Mouse (Mus musculus) stomach, postnatal 0 days (tissue): ENCODE data around the gene Tmem91. TPM values are rescaled to one million over a fixed set of nuclear protein-coding genes. Genes with fewer than 3 reads are reported as not detected.

Source experiments
- ATAC-seq: fragments of 200-750 bp; cut with Nextera tagmentation; 2 replicates; pipeline ENCODE4 v1.8.0; 2017; ENCODE audit not compliant: low FRiP score, low TSS enrichment
- DNase-seq: peaks from one replicate; pipeline ENCODE4 v3.0.0-alpha.2; 2016; ENCODE audit warnings: low spot score
- H3K27ac ChIP-seq: fragments of 300-500 bp; sonication (generic); replicated peaks from 2 replicates; pipeline ENCODE4 v1.5.1; 2014; ENCODE audit warnings: mild to moderate bottlenecking, control low read depth
- H3K27me3 ChIP-seq: fragments of 300-500 bp; sonication (generic); 2 replicates; pipeline ENCODE4 v1.6.1; 2014; ENCODE audit warnings: low read length; ENCODE audit not compliant: control insufficient read depth, insufficient read depth
- H3K36me3 ChIP-seq: fragments of 300-500 bp; sonication (generic); 2 replicates; pipeline ENCODE4 v1.6.1; 2014; ENCODE audit warnings: low read length, mixed read lengths; ENCODE audit not compliant: control insufficient read depth, insufficient read depth
- H3K4me1 ChIP-seq: fragments of 300-500 bp; sonication (generic); replicated peaks from 2 replicates; pipeline ENCODE4 v1.6.1; 2014; ENCODE audit warnings: antibody characterized with exemption; ENCODE audit not compliant: control insufficient read depth, insufficient read depth
- H3K4me2 ChIP-seq: fragments of 300-500 bp; sonication (generic); replicated peaks from 2 replicates; pipeline ENCODE4 v1.6.1; 2014; ENCODE audit warnings: low read depth, mild to moderate bottlenecking, control low read depth, moderate library complexity
- H3K4me3 ChIP-seq: fragments of 300-500 bp; sonication (generic); 2 replicates; pipeline ENCODE4 v1.5.1; 2014; ENCODE audit warnings: low read depth, low read length, control low read depth
- H3K9ac ChIP-seq: fragments of 300-500 bp; sonication (generic); 2 replicates; pipeline ENCODE4 v1.6.1; 2014; ENCODE audit warnings: mild to moderate bottlenecking, low read length, control low read depth, mixed read lengths
- H3K9me3 ChIP-seq: fragments of 300-500 bp; sonication (generic); 2 replicates; pipeline ENCODE4 v1.6.1; 2016; ENCODE audit warnings: low read length; ENCODE audit not compliant: control insufficient read depth
- CTCF ChIP-seq: IDR thresholded peaks from 2 replicates; pipeline ENCODE4 v1.5.1; 2016; ENCODE audit warnings: antibody characterized with exemption, low read depth, mild to moderate bottlenecking, moderate library complexity
- EP300 ChIP-seq: optimal IDR thresholded peaks from 2 replicates; pipeline ENCODE3; 2016; ENCODE audit warnings: antibody characterized with exemption
- WGBS: fragments of 180-500 bp; shearing (Covaris S2); extraction: QIAGEN DNeasy Blood & Tissue Kit; methylation state at CpG from one replicate; pipeline ENCODE4 v1.1.7; 2014; 5-methylcytosine and 5-hydroxymethylcytosine counted together
- polyA plus RNA-seq: library from polyadenylated mRNA; unstranded; fragments of >200 nt; fragmentation: Nextera tagmentation; extraction: Ambion mirVana; gene quantifications from 2 replicates; pipeline ENCODE4 v1.2.1, GENCODE M21; 2015

The Tmem91 gene
- polyA plus RNA-seq, 1 experiment from 2014 or later, result 0.78 TPM

- ATAC-seq (no peak), DNase-seq (no peak)
- Histone ChIP-seq H3K27me3 (no peaks in the 10 kb centered on the region), H3K27ac (peak overlapping the region; percentile 45; the same call in 1 of the 2 replicates), H3K9me3 (no peaks in the 10 kb centered on the region), H3K4me3 (peak overlapping the region; percentile 47), H3K9ac (peak overlapping the region; percentile 56), H3K36me3 (no peaks in the 10 kb centered on the region), H3K4me2 (peak overlapping the region; percentile 64), H3K4me1 (0 out of 2 replicates have a peak, but pooled peaks cover 2% of the 10 kb centered on the region)
- WGBS, result 24% methylated on average over 10 of the region's 10 CpGs
- no peak for TF ChIP-seq CTCF
- no peak for TF ChIP-seq EP300
Measured at GRCm38 (mm10) chr7:25657785-25658184, 17.2 kb downstream of the Tmem91 start.

- H3K9ac ChIP-seq, result no peak overlapping the region
- H3K9me3 ChIP-seq, result no peaks in the 10 kb centered on the region
- ATAC-seq (no peak), DNase-seq (peak; percentile 54)
- 60% methylated on average over 11 of the region's 11 CpGs for WGBS
- H3K4me1 ChIP-seq, result 0 out of 2 replicates have a peak, but pooled peaks cover 2% of the 10 kb centered on the region
- H3K4me2 ChIP-seq, result no peak overlapping the region
- no peaks in the 10 kb centered on the region for H3K36me3 ChIP-seq
- TF ChIP-seq CTCF (no peak), EP300 (no peak)
- no peak overlapping the region for H3K4me3 ChIP-seq
- no peak overlapping the region for H3K27ac ChIP-seq
- no peaks in the 10 kb centered on the region for H3K27me3 ChIP-seq
Measured at GRCm38 (mm10) chr7:25655601-25656428, 19.2 kb downstream of the Tmem91 start.

GRCm38 (mm10) chr7:25652244-25652759 is 22.7 kb downstream of the Tmem91 start:
- no peaks in the 10 kb centered on the region for H3K9me3 ChIP-seq
- no peaks in the 10 kb centered on the region for H3K36me3 ChIP-seq
- 72% methylated on average over 12 of the region's 12 CpGs for WGBS
- no peak overlapping the region for H3K4me2 ChIP-seq
- H3K4me3 ChIP-seq, result no peak overlapping the region
- no peak overlapping the region for H3K27ac ChIP-seq
- ATAC-seq (no peak), DNase-seq (no peak)
- TF ChIP-seq CTCF, result no peak
- TF ChIP-seq EP300, result no peak
- no peaks in the 10 kb centered on the region for H3K4me1 ChIP-seq
- no peaks in the 10 kb centered on the region for H3K27me3 ChIP-seq
- no peak overlapping the region for H3K9ac ChIP-seq

GRCm38 (mm10) chr7:25651281-25651680 is 23.7 kb downstream of the Tmem91 start:
- Histone ChIP-seq H3K9me3 (no peaks in the 10 kb centered on the region), H3K36me3 (no peaks in the 10 kb centered on the region), H3K4me1 (no peaks in the 10 kb centered on the region), H3K4me3 (no peak overlapping the region), H3K9ac (no peak overlapping the region), H3K27ac (no peak overlapping the region), H3K4me2 (no peak overlapping the region), H3K27me3 (no peaks in the 10 kb centered on the region)
- no peak; the same call in 1 of the 2 replicates for TF ChIP-seq CTCF
- TF ChIP-seq EP300, result no peak
- WGBS, result 88% methylated on average over 8 of the region's 8 CpGs
- ATAC-seq (no peak), DNase-seq (no peak)

- H3K9ac ChIP-seq, result no peak overlapping the region; the same call in 1 of the 2 replicates
- DNase-seq (no peak), ATAC-seq (no peak)
- no peak overlapping the region for H3K27ac ChIP-seq
- 64% methylated on average over 5 of the region's 5 CpGs for WGBS
- H3K4me2 ChIP-seq, result no peak overlapping the region
- H3K27me3 ChIP-seq, result no peaks in the 10 kb centered on the region
- TF ChIP-seq CTCF (no peak), EP300 (no peak)
- H3K4me3 ChIP-seq, result no peak overlapping the region
- H3K4me1 ChIP-seq, result no peaks in the 10 kb centered on the region
- H3K9me3 ChIP-seq, result no peaks in the 10 kb centered on the region
- no peaks in the 10 kb centered on the region for H3K36me3 ChIP-seq
Measured at GRCm38 (mm10) chr7:25649839-25650238, 25.1 kb downstream of the Tmem91 start.

GRCm38 (mm10) chr7:25647574-25648123 is 27.3 kb downstream of the Tmem91 start:
- Histone ChIP-seq H3K9me3 (no peaks in the 10 kb centered on the region), H3K9ac (no peak overlapping the region), H3K4me3 (no peak overlapping the region), H3K36me3 (no peaks in the 10 kb centered on the region), H3K4me2 (no peak overlapping the region), H3K4me1 (no peaks in the 10 kb centered on the region), H3K27me3 (no peaks in the 10 kb centered on the region), H3K27ac (no peak overlapping the region)
- 49% methylated on average over 5 of the region's 5 CpGs for WGBS
- TF ChIP-seq CTCF (peak; percentile 53), EP300 (no peak)
- DNase-seq (no peak), ATAC-seq (no peak)
